Mouse (Mus musculus): Measurements from ENCODE around the gene Cers6.

- TF ChIP-seq POLR2A (IDR thresholded peaks at IDR 0.05; ENCODE audit: low read depth, low read length), result no peak
- no peak for TF ChIP-seq CTCF (IDR thresholded peaks at IDR 0.05; ENCODE audit: extremely low read depth, insufficient read depth, insufficient read length, insufficient replicate concordance)
These were observed 96.6 kb downstream of the Cers6 start for GRCm38 (mm10) chr2:68957831-68958230.
